Mouse (Mus musculus) layer of hippocampus, postnatal 10 days (tissue): ENCODE measurements around the gene Zfp965. TPM values are rescaled to one million over a fixed set of nuclear protein-coding genes. Genes with fewer than 3 reads are reported as not detected.
"Not testable (repeated sequence)": the region's sequence is repeated elsewhere in the genome, so short reads cannot be mapped to it uniquely, and the experiment has no call there.

Experiments used
- DNase-seq, 2 experiments: peaks; one replicate each; pipeline ENCODE4 v3.0.0; 2021; ENCODE audit warnings: low spot score in 2 of 2
- long read RNA-seq: library from polyadenylated mRNA; stranded (forward); transcript quantifications from one replicate; pipeline ENCODE4 v2.0.0, GENCODE M21; 2023
- total RNA-seq, 2 experiments: library from RNA; stranded (reverse); gene quantifications; 2 replicates each; pipeline ENCODE4 v1.2.3; 2021

Gene Zfp965
- 1 to 10 TPM; 5.6 to 6.5 TPM for total RNA-seq
- long read RNA-seq, partial matches to known transcripts = 0 of 4 reads
- long read RNA-seq, other reads (novel, unspliced or antisense) = 0 of 4 reads

DNA sequence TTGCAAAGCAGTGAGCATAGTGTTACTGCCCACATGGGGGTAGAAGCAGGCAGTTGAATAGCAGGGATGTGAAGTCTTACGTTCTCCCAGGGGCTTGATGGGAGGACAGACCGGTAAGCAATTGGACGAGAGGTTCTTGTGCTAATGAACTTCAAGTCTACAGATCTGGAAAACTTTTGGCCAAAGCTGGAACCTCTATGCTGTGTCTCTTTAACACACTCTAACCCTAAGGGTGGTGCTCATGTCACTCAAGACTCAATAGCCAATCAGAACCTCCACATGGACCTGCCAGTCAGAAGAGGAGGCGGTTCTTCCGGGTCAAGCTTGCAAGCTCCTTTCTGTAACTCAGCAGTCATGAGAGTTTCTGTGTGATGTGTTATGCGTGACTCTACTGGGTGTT, at the start of gene Zfp965:
Gene Zfp965 (plus strand): TSS at position 301 of the 400 bp plus-strand sequence.
- DNase-seq = not testable (repeated sequence)

DNA sequence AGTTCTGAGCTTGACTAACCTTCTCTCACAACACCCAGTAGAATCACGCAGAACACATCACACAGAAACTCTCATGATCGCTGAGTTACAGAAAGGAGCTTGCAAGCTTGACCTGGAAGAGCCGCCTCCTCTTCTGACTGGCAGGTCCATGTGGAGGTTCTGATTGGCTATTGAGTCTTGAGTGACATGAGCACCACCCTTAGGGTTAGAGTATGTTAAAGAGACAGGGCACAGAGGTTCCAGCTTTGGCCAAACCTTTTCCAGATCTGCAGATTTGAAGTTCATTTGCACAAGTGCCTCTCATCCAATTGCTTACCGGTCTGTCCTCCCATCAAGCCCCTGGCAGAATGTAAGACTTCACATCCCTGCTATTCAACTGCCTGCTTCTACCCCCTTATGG, 34.1 kb upstream of the Zfp965 start, which contains the start of gene Gm4724:
Gene Gm4724 (minus strand): TSS at position 101 of the 400 bp plus-strand sequence.
- DNase-seq = not testable (repeated sequence)

Other genes with a start within 250 kb of the Zfp965 start
- gene Gm14440, start 194.9 kb upstream of the Zfp965 start, total RNA-seq = 1 to 10 TPM; 6.0 to 7.1 TPM
- gene Gm4631, start 131.8 kb upstream of the Zfp965 start, total RNA-seq = 10 to 100 TPM; 49.8 to 52.3 TPM
- 1 to 10 TPM; 3.1 to 6.9 TPM for gene Zfp968, start 97.5 kb upstream of the Zfp965 start, total RNA-seq
- 10 to 100 TPM; 16.0 to 18.3 TPM for gene Gm4724, start 34.2 kb upstream of the Zfp965 start, total RNA-seq
- gene Gm11007, start 174.0 kb downstream of the Zfp965 start, total RNA-seq = not detected
- gene Zfp969, start 233.7 kb downstream of the Zfp965 start, total RNA-seq = not detected